8 mouse cellular contexts compared by ENCODE assay signal in genomic region chr11:68386589-68387440, GRCm38 (mm10). TPM values are rescaled to one million over a fixed set of nuclear protein-coding genes. Genes with fewer than 3 reads are reported as not detected.
DNase-seq lines count a peak whose midpoint lies in the region; ATAC-seq lines count a peak whose summit lies in the region.

No protein-coding gene starts in this region.

- peak overlapping the region; percentile 88 for H3K27ac ChIP-seq in forebrain, embryonic 10.5 days

- intact Hi-C loops in heart, postnatal 10 days (cut with DNase I) = no loop called here

- peak; percentile 53 for DNase-seq in CD4-positive helper T cell, adult 2 months (ENCODE audit: low read depth, low spot score)
- DNase-seq in T-cell, adult 2 months (ENCODE audit: low spot score) = peak; percentile 26
- DNase-seq in forebrain, embryonic 10.5 days (ENCODE audit: extremely low spot score, low spot score) = peak; percentile 70
- DNase-seq in heart, postnatal 10 days = peak; percentile 80 to 82
- peak; percentile 76 to 90 for DNase-seq in kidney, postnatal 25 days
- peak; percentile 71 to 84 for DNase-seq in lung, postnatal 4 days
- peak; percentile 40 for DNase-seq in right cerebral cortex, postnatal 25 days

- peak overlapping the region; percentile 73 for H3K4me3 ChIP-seq in forebrain, embryonic 10.5 days

- H3K4me1 ChIP-seq in forebrain, embryonic 10.5 days = peaks cover 91% of the 10 kb centered on the region

- no peaks in the 10 kb centered on the region for H3K9me3 ChIP-seq in forebrain, embryonic 10.5 days

- WGBS in forebrain, embryonic 10.5 days = under 1% methylated on average over 90 of the region's 90 CpGs

- no peak for ATAC-seq in monocyte, adult 5-6 weeks (replicated peaks; ENCODE audit: insufficient number of reproducible peaks, low FRiP score, low TSS enrichment, poor library complexity, severe bottlenecking)

- H3K36me3 ChIP-seq in forebrain, embryonic 10.5 days (replicated peaks) = no peaks in the 10 kb centered on the region

- H3K27me3 ChIP-seq in forebrain, embryonic 10.5 days (ENCODE audit: poor library complexity, severe bottlenecking) = peaks cover 100% of the 10 kb centered on the region

RNA-seq across cellular contexts. Expression of gene Ntn1, which starts 13.8 kb away (rescaled TPM):
- 6.2 and 6.5 TPM in 2 replicates for polyA plus RNA-seq in forebrain, embryonic 10.5 days (2016; fragmentation: Nextera tagmentation; extraction: Ambion mirVana)
- 10 to 100 TPM; 72.8 to 80.5 TPM for total RNA-seq in heart, postnatal 10 days (2021)
- total RNA-seq in monocyte, adult 5-6 weeks (2017) = 0.32 TPM in 1 of 3 replicates, not detected in the others

RNA-seq across cellular contexts. Expression of gene Pik3r5, which starts 45.1 kb away (rescaled TPM):
- 0.83 and 0.86 TPM in 2 replicates for polyA plus RNA-seq in forebrain, embryonic 10.5 days (2016; fragmentation: Nextera tagmentation; extraction: Ambion mirVana)
- total RNA-seq in heart, postnatal 10 days (2021) = 1 to 10 TPM in 1 of 2 experiments, under 1 TPM in 1; 0.72 to 1.3 TPM
- 66.2 to 140 TPM (median 84.0 TPM) in 3 replicates for total RNA-seq in monocyte, adult 5-6 weeks (2017)

Comparison
In these comparisons a context has a peak if more than half of its experiments do, and no peak if none do; other contexts are left out.
1. DNase-seq: peak in every context shown above with its lines; median percentile 83 in kidney, postnatal 25 days; 81 in heart, postnatal 10 days; 78 in lung, postnatal 4 days; 70 in forebrain, embryonic 10.5 days; 53 in CD4-positive helper T cell, adult 2 months; 40 in right cerebral cortex, postnatal 25 days; 26 in T-cell, adult 2 months.
2. RNA of gene Ntn1, which starts 13.8 kb away (total RNA-seq): 72.8 to 80.5 TPM in heart, postnatal 10 days; 0.32 TPM in monocyte, adult 5-6 weeks; every median in the first group is over 10 times any median in the second.
3. RNA of gene Pik3r5, which starts 45.1 kb away (total RNA-seq): 66.2 to 140 TPM in monocyte, adult 5-6 weeks; 0.72 to 1.3 TPM in heart, postnatal 10 days; every median in the first group is over 10 times any median in the second.